In genomic region chr11:108150410-108150809, GRCm38 (mm10) we compare ENCODE assay signal across 9 mouse cellular contexts.
DNase-seq lines count a peak whose midpoint lies in the region; ATAC-seq lines count a peak whose summit lies in the region.
"Had no signal": no experiment of that assay in that cellular context is flagged by ENCODE, and none has a peak within 500 bp of the region (broad histone marks: within the 10 kb centered on the region; RNA-seq: fewer than 3 reads in every experiment).

No protein-coding gene starts in this region.

- ATAC-seq in hindbrain, embryonic 12.5 days (ENCODE audit: low FRiP score) = no peak
- 0 out of 2 replicates have a peak, but pooled peaks have one; percentile 38 for ATAC-seq in midbrain, embryonic 15.5 days (replicated peaks)
- ATAC-seq in kidney, embryonic 15.5 days (replicated peaks; ENCODE audit: low FRiP score) = no peak
- ATAC-seq in inflammation-experienced regulatory T-cells, adult 6 months = no peak

- peak; percentile 44 for DNase-seq in hindbrain, embryonic 10.5 days (ENCODE audit: low spot score)
- peak; percentile 21 to 30 for DNase-seq in cerebellum, postnatal 36 days
- DNase-seq in gastrocnemius, postnatal 14 days = peak; percentile 79
- peak; percentile 85 for DNase-seq in layer of hippocampus, adult 11-12 months (ENCODE audit: low spot score)

- H3K4me3 ChIP-seq in hindbrain, embryonic 10.5 days = no peak overlapping the region
- no peak overlapping the region for H3K4me3 ChIP-seq in hindbrain, embryonic 12.5 days
- no peak overlapping the region for H3K4me3 ChIP-seq in midbrain, embryonic 15.5 days
- H3K4me3 ChIP-seq in kidney, embryonic 15.5 days (replicated peaks) = no peak overlapping the region
- H3K4me3 ChIP-seq: embryonic facial prominence, embryonic 12.5 days had no signal

- intact Hi-C loops in gastrocnemius, postnatal 14 days (cut with DNase I; ENCODE audit: low total_unique reads) = no loop called here

- peaks cover 44% of the 10 kb centered on the region for H3K4me1 ChIP-seq in hindbrain, embryonic 10.5 days (replicated peaks)
- peaks cover 28% of the 10 kb centered on the region for H3K4me1 ChIP-seq in hindbrain, embryonic 12.5 days
- H3K4me1 ChIP-seq in midbrain, embryonic 15.5 days = peaks cover 26% of the 10 kb centered on the region
- H3K4me1 ChIP-seq in kidney, embryonic 15.5 days = peaks cover 59% of the 10 kb centered on the region

- peaks cover 34% of the 10 kb centered on the region for H3K27me3 ChIP-seq in hindbrain, embryonic 10.5 days (ENCODE audit: insufficient read depth, poor library complexity, severe bottlenecking)
- peaks cover 23% of the 10 kb centered on the region for H3K27me3 ChIP-seq in hindbrain, embryonic 12.5 days
- no peaks in the 10 kb centered on the region for H3K27me3 ChIP-seq in midbrain, embryonic 15.5 days (replicated peaks)
- no peaks in the 10 kb centered on the region for H3K27me3 ChIP-seq in kidney, embryonic 15.5 days
- H3K27me3 ChIP-seq: embryonic facial prominence, embryonic 12.5 days had no signal

- H3K27ac ChIP-seq in hindbrain, embryonic 10.5 days = peak overlapping the region; percentile 16; the same call in 1 of the 2 replicates
- no peak overlapping the region for H3K27ac ChIP-seq in hindbrain, embryonic 12.5 days
- no peak overlapping the region for H3K27ac ChIP-seq in midbrain, embryonic 15.5 days
- no peak overlapping the region for H3K27ac ChIP-seq in kidney, embryonic 15.5 days
- H3K27ac ChIP-seq: embryonic facial prominence, embryonic 12.5 days had no signal

- H3K9ac ChIP-seq in hindbrain, embryonic 12.5 days = no peak overlapping the region
- H3K9ac ChIP-seq in midbrain, embryonic 15.5 days = no peak overlapping the region
- H3K9ac ChIP-seq in kidney, embryonic 15.5 days = no peak overlapping the region
- H3K9ac ChIP-seq: embryonic facial prominence, embryonic 12.5 days had no signal

- H3K36me3 ChIP-seq in hindbrain, embryonic 10.5 days = no peaks in the 10 kb centered on the region
- H3K36me3 ChIP-seq in hindbrain, embryonic 12.5 days = no peaks in the 10 kb centered on the region
- H3K36me3 ChIP-seq in midbrain, embryonic 15.5 days (replicated peaks) = no peaks in the 10 kb centered on the region
- H3K36me3 ChIP-seq in kidney, embryonic 15.5 days = no peaks in the 10 kb centered on the region
- H3K36me3 ChIP-seq: embryonic facial prominence, embryonic 12.5 days had no signal

- 31% methylated on average over 7 of the region's 7 CpGs for WGBS in hindbrain, embryonic 10.5 days
- 35% methylated on average over 7 of the region's 7 CpGs for WGBS in hindbrain, embryonic 12.5 days
- 44% methylated on average over 7 of the region's 7 CpGs for WGBS in midbrain, embryonic 15.5 days
- WGBS in kidney, embryonic 15.5 days = 48% methylated on average over 7 of the region's 7 CpGs

- H3K4me2 ChIP-seq in hindbrain, embryonic 12.5 days (replicated peaks) = no peak overlapping the region
- no peak overlapping the region for H3K4me2 ChIP-seq in midbrain, embryonic 15.5 days
- H3K4me2 ChIP-seq in kidney, embryonic 15.5 days = no peak overlapping the region
- H3K4me2 ChIP-seq: embryonic facial prominence, embryonic 12.5 days had no signal

- no peaks in the 10 kb centered on the region for H3K9me3 ChIP-seq in hindbrain, embryonic 10.5 days
- no peaks in the 10 kb centered on the region for H3K9me3 ChIP-seq in hindbrain, embryonic 12.5 days (replicated peaks)
- H3K9me3 ChIP-seq in midbrain, embryonic 15.5 days = no peaks in the 10 kb centered on the region
- H3K9me3 ChIP-seq in kidney, embryonic 15.5 days (replicated peaks) = no peaks in the 10 kb centered on the region
- H3K9me3 ChIP-seq: embryonic facial prominence, embryonic 12.5 days had no signal

Comparison
In these comparisons a context has a peak if more than half of its experiments do, and no peak if none do; other contexts are left out.
1. DNase-seq: peak in every context shown above with its lines; median percentile 85 in layer of hippocampus, adult 11-12 months; 79 in gastrocnemius, postnatal 14 days; 44 in hindbrain, embryonic 10.5 days; 26 in cerebellum, postnatal 36 days.